Mouse (Mus musculus) right cerebral cortex, adult 2 months (tissue): ENCODE results near the gene Caskin2.

Source experiments
- DNase-seq, 2 experiments: peaks; one replicate each; pipeline ENCODE4 v3.0.0; 2021 to 2022; ENCODE audit warnings: low spot score in 2 of 2

The Caskin2 gene

DNA sequence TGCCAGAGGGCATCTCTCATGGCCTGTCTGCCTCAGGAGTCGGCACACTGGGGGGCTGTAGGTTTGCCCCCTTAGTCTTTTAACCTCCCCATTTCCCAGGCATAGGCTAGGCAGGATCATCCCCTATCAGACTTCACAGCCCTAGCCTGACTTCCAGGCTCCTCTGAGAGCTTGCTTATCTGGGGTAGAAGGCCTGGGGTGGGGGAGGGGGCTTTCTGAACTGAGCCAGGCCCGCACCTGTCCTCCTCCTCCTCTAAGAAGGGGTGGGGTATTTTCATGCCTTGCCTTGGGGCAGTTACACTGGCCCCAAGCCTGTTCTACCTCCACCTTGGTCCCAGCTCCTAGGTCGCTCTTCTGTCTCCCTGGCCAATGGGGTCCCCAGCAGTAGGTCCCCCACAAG, 18.1 kb upstream of the Caskin2 start:
- no peak for DNase-seq

DNA sequence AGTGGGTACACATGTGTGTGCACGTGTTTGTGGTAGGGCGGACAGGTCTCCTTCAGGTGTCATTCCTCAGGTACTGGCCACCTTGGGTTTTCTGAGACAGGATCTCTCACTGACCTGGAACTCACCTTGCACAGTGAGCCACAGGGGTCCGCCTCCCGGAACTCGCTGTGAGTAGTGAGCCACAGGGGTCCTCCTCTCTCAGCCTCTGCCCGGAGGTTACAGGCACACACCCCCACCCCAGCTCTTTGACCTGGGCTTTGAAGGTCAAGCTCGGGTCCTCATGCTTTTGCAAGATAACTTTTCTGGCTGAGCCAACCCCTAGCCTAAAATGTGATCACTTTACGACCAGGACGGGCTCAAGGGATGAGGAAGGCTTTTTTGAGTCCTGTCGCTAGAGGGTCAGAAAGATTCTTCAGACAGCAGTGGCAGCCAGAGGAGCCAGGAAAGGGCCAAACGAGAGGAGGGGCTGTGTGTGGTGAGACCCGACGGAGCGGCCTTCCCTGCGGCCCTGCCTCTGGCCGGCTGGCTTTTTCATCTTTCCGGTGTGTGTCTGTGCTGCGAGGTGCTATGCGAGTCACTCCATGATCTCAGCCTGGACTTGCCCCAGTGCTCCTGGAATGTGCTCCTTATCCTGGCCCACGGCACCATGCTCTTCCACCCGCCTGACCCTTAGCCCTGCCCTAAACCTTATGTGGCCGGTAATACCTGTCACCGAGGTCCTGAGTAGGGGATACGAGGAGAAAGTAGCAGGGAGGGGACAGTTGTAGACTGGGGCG, 17.3 kb upstream of the Caskin2 start:
- DNase-seq = no peak

DNA sequence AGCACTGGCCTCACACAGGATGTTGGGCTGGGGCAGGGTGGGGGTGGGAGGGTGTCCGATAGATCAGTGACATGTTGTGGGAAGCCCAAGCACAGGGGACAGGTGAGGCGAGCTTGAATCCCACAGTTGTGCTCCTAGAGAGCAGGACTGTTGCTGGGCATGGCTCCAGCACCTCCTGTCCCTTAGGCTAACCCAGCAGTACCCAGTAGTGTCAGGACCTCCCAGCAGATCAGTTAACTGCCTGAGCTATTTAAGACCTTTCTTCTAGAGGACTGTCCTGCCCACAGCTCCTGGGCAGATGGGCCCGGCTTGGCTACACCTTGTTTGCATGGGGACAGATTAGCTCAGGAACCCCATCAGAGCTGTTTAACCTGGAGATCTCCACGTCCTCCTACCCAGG, 15.6 kb upstream of the Caskin2 start:
- no peak for DNase-seq

DNA sequence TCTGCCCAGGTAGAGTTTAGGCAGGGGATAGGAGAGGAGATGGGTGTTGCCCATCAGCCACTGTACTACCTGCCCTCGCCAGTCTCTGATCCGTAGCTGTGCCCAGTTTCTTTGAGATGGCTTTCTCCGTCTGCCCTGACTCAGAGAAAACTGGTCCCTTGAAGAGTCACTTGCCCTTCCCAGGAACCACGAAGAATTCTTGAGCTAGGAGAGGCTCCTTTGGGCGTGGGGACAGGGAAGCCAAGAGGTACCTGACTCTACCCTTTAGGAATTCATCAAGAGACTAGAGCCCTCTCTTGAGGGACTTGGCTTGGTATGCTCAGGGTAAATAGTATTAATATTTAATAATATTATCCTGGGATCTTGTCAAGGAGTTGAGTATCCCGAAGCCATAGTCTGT, 14.2 kb upstream of the Caskin2 start:
- DNase-seq = no peak

DNA sequence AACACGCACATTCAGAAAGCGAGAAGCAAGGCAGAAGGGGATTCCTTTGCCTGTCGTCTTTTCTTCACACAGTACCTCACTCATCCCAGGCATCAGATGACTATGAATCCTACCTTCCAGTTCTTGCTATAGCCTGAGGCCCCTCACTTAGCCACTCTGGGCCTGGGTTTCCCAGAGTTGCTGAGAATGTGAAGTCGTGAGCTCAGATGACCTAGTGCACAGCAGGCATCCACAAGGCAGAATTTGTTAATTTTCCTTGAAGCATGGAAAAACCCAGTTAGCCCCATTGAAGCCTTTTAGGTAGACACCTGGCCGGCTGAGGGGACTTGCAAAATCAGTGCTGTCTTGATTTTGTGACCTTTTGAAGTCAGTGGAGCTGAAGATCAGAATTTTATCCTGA, 13.0 kb upstream of the Caskin2 start:
- no peak for DNase-seq

DNA sequence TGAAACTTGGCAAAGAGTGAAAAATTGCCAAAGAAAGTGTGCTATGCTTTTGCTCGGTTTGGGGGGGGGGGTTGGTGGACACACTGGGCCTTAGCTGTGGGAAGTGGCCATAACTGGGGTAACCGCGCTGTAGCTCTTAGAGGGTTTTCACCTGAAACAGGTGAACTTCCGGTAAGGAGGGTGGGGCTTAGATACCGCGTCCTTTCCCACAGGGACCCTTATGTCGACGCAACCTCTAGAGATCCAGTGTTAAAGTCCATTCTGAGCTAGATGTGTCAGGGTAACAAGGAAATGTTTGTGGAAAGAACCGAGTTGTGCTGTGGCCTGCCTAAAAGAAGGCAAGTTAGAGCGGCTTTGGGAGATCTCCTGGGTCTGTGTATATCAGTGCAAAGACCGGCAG, 11.4 kb upstream of the Caskin2 start:
- DNase-seq = no peak

DNA sequence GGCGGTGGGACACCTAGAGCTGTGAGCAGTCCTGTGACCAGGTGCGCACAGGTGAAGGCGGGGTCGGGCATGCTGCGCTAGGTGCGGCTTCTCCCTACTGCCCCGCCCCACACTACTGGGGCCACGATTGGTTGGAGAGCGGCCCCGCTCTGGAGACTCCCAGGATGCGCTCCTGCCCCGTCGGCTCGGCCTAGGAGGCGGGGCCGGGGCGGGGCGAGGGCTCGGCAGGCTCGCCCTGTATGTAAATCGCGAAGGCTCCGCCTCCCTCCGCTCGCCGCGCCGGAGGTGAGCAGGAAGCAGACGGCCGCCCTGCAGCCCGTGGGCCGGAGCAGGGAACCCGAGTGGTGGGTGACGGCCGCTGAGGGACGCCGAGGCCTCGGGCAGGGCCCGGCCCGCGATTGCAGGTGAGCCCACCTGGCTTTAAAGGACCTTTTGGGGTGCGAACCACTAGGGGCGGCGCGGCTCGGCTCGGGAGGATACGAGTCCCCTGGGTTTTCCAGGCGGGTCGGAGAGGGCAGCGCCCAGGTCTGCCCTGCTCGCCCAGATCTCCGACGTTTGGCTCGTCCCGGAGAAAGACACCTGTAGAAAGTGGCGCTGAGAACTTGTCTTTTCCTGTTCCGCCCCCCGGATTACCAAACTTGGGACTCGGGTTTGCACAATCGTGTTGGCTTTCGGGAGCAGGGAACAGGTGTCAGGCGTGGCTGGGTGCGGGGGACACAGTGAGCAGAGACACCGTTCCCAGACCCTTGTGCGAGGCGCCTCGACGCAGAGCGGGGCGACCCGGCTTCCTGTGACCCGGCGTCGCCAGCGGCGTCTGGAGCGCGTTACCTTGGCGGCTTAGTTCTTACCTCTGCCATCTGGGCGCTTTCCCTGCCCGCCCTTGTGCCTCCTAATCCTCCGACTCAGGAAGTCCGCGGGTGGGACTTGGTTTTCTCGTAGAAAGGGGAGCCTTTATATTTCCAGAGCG, 10.6 kb upstream of the Caskin2 start, which contains the start of gene Llgl2:
Llgl2 (plus strand) TSS at position 276 of the 967 bp plus-strand sequence.
- peak; percentile 47 to 60 for DNase-seq

DNA sequence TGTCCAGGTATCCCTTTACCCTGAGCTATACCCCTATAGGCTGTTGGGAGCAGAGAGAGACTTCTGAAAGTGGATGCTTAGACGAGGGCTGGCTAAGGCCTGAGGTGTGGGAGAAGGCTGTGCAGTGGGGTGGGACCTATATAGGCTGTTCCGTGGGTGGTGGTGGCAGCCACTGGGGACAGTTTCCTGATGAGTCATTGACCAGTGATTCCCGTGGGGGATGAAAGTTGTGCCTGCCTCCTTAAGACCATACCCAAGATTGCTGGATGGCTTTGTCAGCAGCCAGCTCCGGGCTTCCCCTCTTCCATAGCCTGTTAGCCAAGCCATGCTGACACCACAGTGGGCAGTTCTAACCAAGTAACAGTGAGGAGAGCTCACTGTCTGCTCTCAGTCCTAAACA, 7.6 kb upstream of the Caskin2 start:
- DNase-seq = peak in 1 of 2 experiments; percentile 22

DNA sequence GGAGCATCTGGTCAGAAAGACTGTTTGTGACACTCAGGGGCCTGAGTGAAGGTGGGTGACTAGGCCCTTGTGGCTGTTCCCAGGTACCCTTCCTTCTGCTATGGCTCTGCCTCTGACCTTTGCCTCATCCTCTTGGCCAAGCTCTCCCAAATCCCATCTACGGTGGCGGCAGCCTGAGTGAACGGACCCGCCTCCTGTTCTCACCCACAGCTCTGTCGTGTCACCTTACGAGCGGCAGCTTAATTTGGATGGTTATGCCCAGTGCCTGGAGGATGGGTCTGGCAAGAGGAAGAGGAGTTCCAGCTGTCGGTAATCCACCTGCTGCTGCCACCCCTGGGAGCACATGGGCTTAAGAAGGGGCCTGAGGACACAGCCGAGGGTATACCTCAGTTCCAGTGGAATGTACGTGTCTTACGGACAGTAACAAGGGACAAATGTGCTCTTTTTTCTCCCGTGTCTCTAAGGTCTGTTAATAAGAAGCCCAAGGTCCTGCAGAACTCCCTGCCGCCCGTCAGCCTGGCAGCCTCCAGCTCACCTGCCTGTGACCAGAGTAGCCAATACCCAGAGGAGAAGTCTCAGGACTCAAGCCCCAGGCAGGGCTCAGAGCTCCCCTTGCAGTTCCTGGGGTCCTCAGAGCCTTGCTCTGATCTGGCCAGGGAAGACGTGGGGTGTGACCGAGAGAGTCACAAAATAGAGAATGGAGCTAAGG, 6.6 kb upstream of the Caskin2 start:
- no peak for DNase-seq

DNA sequence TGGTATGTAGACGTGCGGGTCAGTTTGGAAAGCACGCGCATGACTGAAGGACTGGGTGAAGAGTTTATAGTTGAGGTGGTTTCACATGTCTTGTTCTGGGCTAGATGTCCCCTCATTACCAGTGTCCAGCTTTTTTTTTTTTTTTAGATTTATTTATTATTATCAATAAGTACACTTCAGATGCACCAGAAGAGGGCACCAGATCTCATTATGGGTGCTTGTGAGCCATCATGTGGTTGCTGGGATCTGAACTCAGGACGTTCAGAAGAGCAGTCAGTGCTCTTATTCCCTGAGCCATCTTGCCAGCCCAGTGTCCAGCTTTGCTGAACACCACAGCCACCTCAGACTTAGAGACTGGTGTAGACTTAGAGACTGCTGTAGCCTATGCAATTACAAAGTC, 3.9 kb upstream of the Caskin2 start:
- DNase-seq = no peak

DNA sequence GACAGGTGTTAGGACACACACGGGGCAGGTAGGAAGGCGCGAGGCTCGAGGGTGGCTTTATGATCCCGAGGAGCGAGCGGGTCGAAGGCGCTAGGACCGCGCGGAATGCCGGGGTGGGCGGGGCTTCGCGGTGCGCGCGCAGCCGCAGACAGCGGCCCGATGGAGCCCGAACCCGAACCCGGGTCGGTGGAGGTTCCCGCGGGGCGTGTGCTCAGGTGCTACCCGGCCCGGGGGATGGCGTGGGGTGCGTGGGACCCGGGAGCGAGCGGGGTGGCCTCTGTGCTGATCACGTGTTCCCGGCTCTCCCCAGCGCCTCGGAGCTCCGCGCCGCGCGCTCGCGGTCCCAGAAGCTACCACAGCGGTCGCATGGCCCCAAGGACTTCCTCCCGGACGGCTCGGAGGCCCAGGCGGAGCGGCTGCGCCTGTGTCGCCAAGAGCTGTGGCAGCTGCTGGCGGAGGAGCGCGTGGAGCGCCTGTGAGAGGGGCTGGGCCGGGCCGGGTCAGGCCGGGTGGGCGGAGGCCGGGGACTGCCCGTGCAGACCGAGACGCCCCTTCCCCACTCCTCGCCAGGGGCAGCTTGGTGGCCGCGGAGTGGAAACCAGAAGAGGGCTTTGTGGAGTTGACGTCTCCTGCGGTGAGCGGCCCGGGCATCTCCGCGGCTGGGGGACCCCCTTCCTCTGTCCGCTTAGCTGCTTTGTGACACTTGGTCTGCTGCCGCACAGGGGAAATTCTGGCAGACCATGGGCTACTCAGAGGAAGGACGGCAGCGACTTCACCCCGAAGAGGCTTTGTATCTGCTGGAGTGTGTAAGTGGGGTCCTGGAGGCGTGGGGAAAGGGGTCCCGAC, 1.4 kb upstream of the Caskin2 start, which contains the start of gene Tsen54:
Tsen54 (plus strand) TSS at position 120 of the 846 bp plus-strand sequence.
- peak; percentile 88 for DNase-seq

DNA sequence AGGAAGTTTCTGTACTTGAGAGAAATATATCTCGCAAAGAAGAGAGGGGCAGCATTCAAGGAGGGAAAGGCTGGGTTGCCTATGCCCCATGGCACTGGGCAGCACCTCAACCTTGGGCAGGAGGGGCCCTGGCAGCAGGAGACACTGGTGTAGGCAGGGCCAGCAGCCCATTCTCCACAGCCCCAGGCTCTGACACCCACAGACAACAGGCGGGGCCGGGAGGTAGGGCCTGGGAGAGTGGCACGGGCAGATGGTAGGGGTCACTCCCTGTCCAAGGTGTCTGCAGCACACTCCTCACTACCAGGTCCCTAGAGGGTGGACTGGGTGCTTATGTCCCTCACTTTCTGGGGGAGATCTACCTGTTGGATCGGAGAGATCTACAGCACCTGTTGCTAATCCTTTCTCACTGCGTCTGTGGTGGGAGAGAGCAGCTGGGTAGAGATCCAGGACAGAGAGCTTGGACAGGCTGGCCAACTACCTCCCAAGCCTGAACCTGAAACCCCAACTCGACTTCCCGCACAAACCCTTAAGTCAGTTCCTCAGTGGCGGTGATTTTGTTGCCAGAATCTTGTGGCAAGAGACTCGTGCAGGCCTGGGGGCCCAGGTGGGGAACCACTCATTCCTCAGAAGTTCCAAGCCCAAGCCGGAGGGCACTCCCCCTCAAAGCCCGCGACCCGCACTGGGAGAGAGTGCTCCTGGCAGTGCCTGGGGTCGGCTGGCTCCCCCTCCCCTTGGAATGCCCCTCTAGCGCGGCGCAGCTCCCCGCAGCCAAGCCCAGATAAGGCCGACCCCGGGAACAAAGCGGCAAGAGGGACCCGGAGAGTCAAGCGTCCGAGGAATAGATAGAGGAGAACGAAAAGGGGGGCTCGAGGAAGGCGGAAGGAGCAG, 662 bp downstream of the Caskin2 start:
- no peak for DNase-seq

DNA sequence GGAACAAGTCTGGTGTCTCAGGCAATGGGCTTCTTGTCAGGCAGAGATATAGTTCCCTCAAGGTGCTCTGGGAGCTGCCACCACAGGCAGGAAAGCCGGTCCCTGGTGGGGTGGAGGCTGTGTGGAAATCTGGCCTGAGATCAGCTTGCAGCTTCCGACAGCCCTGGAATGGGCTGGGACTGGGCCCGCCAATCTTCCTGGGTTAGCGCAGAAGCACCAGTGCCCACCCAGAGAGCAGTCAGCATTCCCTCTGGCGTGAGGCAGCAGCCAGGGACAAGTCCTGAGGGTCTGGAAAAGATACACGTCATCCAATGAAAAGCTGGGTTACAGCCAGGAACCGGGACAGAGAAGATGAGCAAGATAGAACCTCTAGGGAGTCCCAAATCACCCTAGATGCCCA, 1.3 kb downstream of the Caskin2 start:
- no peak for DNase-seq

DNA sequence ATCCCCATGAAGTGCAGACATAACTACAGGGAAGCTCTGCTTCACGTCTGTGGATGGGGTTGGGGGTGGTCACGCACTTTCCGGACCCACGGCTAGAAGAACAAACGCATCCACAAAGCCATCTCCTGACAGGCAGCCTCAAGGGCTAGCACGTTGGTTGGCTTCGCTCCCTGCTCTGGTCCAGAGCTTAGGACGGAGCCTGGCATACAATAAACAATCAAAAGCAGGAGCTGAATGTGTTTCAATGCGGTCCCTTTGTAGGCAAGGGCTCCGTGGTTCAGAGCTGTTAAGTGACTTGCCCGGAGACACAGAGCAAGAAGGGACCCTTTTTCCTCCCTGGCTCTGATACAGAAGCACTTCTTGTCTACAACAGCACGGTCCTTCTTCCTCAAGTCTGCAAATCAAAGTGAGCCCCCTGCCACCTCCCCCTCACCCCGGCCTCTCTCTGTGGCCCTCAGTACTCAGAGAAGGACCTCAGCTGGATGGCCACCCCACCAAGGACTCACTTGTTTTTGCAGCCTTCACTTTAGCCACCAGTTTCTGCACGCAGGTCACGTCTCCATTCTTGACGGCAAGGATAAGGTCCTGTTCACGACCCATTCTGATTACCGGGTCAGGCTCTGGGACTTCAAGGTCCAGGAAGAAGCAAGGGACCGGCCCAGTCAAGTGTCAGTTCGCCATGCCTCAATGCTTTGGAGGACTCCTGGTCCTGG, 1.9 kb downstream of the Caskin2 start:
- no peak for DNase-seq

DNA sequence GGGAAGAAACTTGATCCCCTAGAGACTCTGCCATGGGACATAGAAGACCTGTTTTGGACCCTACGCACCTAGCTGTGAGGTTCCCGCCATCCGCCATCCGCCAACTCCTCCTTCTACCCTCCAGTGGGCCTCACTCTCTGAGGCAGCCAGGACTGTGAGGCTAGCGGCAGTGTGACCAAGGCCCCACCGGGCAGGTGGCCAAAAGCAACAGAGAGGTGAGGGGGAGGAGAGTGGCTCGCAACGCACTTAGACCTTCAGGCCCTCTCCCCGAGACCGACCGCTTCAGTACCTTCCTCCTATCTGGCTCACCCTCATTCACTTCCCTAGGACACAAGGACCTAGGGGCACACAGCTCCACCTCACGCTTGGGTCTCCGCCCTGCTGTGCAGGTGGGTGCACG, 3.1 kb downstream of the Caskin2 start:
- no peak for DNase-seq

DNA sequence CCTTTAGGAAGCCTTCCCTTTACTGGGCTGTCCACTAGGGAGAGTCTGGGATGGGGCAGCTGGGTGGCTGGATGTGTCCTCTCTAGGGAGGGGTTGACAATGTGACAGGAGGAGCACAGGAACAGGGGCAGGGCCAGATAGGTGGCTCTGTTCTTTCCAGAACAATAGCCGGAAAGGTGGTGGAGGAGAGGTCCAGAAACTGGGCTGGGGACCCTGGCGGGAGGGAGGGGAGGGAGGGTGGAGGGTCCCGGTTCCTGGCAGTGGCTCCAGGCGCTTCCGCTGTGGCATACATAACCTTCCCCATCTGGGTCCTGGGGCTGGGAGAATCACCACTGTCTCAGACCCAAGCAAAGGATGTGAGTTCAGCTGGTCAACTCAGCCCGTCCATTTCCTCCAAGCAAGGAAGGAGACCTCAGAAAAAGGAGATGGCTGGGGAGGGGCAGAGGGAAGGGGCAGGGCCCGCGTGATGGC, 4.1 kb downstream of the Caskin2 start:
- DNase-seq = no peak

DNA sequence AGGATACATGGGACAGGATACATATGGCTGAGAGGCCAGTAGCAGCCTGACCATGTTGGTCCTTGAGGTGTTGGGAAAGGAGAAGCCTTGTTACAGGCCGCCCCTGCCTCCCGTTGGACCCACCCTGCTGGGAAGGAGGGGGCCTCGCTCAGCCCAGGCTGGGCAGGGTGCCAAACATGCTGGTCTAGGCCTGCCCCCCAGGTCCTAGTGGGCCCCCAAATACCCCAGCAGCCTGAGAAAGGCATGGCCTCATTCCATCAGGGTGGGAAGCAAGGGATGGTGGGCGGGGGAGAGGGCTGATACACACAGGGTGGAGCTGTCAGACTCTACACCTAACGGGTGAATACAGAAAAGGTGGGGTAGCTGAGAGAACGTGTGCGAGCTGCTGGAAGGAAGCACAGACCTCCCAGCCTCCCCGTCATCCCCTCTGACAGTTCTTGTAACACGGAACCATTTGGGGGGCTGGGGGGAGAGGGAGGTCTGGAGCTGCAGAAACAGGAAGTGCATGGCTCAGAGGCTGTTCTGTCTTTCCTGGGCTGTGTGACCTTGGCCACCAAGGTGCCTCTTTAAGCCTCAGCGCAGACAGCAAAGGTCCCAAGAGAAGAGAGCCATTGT, 4.6 kb downstream of the Caskin2 start:
- DNase-seq = no peak

DNA sequence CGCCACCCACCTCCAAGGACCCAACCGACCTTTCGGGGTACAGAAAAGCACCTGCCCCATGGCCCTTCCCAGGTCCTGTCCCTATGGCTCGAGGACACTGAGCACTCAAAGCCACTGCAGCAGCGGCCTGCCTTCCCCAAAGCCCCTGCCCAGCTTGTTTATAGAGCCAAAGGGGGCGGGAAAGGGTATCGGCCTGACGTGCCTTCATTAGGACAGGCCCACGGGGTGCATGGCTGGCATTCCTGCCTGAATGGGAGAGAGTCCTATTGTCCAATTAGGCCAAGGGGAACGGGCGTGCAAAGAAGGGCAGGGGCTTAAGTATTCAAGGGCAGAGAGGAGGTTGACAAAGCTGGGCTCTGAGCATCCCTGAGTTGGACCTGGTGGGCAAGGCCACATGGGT, 5.5 kb downstream of the Caskin2 start:
- no peak for DNase-seq

DNA sequence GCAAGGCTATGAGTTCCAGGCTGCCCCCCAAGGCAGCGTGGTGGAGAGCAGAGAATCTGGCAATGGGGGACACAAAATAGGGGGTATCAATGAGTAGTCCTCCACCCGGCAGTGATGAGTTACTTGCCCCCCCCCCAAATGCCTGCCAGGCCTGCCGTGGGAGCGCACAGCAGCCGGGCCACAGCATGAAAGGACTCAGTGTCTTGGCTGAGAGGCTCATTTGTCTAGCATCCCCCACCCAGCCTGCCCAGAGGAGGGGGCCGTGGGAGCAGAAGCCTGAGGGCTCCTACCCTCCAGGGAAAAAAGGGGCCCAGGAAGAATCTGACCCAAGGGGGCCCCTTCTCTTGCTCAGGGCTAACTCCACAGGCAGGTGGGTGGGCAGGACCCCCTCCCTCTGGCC, 6.1 kb downstream of the Caskin2 start:
- no peak for DNase-seq
